Mouse (Mus musculus): Measurements from ENCODE around the gene Sema3a.
A peak's percentile ranks its signal among the peaks of the same experiment; 100 is the strongest.

Gene Sema3a

GRCm38 (mm10) chr5:13125241-13125692 lies at the start of gene Sema3a:
Gene Sema3a, plus strand, starts transcription at chr5:13125414.
- no peak for DNase-seq (ENCODE audit: low read depth, low spot score)

DNA sequence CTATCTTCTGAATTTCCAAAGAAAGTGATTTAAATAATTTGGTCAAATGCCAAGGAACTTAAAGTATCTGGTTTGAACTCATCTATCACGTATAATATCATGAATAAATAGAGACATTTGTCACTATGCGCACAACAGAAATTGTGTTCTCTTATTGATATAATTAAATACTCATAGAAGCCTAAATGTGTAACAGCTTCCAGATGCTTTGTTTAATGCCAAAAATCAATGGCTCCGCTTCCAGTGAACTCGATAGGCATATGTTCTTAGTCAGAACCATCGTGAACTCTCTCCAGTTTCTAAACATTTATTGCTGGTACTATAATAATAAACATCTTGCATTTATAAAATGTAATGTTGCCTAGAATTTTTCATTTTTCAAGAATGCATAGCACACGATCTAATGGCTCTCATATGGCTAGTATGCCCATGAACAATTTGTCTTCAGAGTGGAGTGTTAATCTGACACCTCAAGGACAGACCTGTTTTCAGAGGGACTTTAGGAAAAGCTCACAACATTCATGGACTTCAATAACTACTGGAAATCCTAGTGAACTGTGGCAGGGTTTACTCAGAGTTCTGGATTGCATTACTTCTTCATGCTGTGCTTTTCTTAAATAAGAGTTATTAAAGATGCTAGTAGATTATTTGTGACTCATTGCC lies 40.3 kb upstream of the Sema3a start:
- no peak for DNase-seq (ENCODE audit: low read depth, low spot score)

GRCm38 (mm10) chr5:13090431-13090830 lies 34.8 kb upstream of the Sema3a start:
- DNase-seq (ENCODE audit: low read depth, low spot score): no peak

DNA sequence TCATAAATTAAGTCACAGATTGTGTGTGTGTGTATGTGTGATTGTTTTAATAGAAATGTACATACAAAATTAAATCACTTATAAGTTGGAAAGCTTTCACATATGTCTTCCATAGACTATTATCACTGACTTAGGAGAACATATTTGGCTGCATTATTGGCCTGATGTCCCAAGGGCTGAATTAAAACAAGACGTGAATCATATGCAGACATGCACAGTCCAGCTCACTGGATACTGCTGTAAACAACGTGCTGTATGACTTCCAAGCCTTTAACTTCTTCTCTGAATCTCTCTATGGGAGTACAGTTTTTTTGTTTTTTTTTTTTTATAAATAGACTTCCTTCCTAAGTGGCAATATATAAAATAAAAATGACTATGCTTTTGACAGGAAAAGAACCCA lies 15.7 kb upstream of the Sema3a start:
- no peak for DNase-seq (ENCODE audit: low read depth, low spot score)

GRCm38 (mm10) chr5:13117236-13117635 lies 8.0 kb upstream of the Sema3a start:
- no peak for DNase-seq (ENCODE audit: low read depth, low spot score)

- no peak for DNase-seq (ENCODE audit: low read depth, low spot score)
Observed at GRCm38 (mm10) chr5:13125757-13126156, 543 bp downstream of the Sema3a start.

GRCm38 (mm10) chr5:13126196-13126595 lies 982 bp downstream of the Sema3a start:
- no peak for DNase-seq (ENCODE audit: low read depth, low spot score)

DNA sequence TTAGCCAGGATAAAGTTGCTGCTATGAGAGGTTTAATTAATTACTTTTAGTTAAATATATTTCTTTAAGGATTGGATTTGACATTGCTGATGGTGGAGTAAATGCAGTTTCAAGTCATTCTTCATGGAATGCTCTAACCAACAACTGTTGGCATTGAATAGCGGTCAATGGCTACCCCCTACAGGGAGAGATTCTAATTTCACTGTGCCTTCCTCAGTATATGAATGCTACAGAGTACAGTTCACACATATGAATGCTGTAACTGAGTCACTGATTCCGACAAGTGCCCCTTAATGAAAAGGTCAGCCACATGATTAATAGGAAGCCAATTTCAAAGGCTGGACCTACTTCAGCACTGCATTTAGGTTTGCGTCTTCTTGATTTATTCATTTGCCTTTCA lies 1.9 kb downstream of the Sema3a start:
- DNase-seq (ENCODE audit: low read depth, low spot score): no peak

DNA sequence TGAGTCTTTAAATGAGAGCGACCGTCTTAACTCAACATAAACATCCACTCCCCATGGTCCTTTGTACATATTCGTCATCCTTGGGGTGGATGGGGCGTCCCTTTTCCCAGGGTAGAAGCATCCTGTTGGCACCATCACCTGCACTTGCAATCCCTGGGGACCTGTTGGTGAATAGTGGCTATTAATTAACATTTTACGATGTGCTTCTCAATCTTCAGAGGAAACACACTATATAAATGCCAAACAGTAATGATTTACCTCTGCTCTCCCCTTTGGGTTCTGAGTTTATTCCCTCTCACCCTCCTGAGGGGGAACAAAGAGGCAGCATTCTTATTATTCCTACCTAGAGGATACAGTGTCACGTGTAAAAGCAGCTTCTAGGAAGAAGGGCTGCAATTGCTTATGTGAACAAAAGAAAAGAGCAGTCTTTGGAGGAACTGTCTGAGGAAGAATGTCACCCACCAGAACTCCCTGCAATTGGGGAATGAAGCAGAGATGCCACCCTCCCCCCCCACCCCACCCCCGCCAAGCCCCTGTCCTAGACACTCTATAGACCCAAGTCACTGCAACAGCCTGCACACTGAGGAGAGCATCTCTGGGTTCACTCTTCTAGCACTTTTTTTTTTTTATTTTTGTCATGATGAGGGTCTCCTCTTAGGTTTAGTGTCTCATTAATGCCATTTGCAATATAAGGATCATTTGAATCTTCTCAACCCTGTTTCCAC lies 19.7 kb downstream of the Sema3a start:
- DNase-seq (ENCODE audit: low read depth, low spot score): no peak

GRCm38 (mm10) chr5:13149909-13150308 lies 24.7 kb downstream of the Sema3a start:
- DNase-seq (ENCODE audit: low read depth, low spot score): no peak

DNA sequence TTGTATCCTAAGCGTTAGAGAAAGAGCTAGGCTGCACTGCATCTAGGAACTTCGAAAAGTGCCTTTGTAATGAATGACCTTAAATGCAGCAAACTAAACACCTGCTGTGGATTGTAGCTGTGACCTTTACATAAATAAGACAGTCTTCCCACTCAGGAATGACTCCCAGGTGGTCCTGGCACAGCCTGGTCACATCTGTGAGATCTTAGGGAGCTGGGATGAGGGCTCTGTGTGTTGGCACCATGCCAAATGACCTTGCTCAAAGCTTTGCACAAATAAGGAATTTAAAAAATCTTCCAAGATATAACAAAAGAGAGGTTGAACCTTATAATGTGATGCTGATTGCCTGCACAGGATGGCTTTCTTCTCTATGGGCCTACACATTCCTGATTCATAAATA lies 25.8 kb downstream of the Sema3a start:
- DNase-seq (ENCODE audit: low read depth, low spot score): no peak

GRCm38 (mm10) chr5:13157761-13158612 lies 32.8 kb downstream of the Sema3a start:
- DNase-seq (ENCODE audit: low read depth, low spot score): peak; percentile 24

GRCm38 (mm10) chr5:13182186-13182585 lies 57.0 kb downstream of the Sema3a start:
- no peak for DNase-seq (ENCODE audit: low read depth, low spot score)

DNA sequence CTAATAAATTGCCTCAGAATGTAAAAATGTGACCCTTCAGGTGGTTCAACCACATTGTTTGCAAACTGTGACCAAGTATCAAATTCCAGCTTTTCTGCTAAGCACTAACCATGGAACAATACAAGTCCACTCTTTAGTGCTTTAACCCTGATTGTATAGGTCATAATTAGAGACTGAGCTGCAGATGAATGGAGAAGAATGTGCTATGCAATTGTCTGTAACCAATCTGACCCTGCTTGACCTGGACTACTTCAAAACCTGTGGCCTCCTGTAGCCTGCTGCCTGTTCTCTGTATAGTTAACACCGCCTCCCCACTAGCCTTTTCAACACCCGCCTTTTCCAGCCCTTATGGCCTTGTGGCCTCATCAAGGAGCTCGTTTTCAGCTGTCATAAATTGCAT lies 72.7 kb downstream of the Sema3a start:
- DNase-seq (ENCODE audit: low read depth, low spot score): no peak

DNA sequence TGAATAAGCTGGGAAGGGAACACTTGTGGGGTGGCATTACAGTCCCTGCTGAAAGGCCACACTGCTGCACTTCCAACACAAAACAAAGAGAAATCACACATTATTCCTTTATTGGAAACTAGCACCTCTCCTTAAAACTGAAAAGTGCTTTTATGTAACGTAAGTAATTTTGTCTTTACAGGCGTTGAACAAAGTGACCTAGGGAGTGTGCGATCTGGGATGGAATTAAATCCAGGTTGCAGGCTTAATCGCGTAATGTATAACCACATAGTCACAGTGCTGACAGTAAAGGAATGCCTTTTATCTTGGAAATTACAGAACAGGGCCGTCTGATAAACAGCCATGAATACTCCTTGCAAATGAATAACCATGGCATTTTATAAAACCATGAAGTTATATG lies 74.5 kb downstream of the Sema3a start:
- no peak for DNase-seq (ENCODE audit: low read depth, low spot score)

- DNase-seq (ENCODE audit: low read depth, low spot score): no peak
Observed at GRCm38 (mm10) chr5:13255353-13255752, 130.1 kb downstream of the Sema3a start.

DNA sequence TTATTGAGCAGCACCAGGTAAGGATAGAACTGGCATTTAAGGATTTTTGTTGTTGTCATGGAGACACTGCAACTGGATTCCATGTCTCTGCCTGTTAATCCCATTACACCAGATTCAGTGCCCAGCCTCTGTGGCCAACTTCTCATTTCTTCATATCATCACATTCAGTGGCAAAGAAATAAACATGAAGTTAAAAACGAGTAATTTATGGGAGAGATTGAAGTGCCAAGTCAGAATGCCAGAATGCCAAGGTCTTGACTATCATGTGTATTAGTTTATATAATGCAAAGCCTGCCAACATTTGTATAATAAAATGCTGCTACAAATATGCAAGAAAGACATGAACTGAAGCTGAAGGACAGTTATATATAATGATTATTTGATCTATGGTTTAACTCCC lies 131.1 kb downstream of the Sema3a start:
- no peak for DNase-seq (ENCODE audit: low read depth, low spot score)

- peak; percentile 6 for DNase-seq (ENCODE audit: low read depth, low spot score)
Observed at GRCm38 (mm10) chr5:13263087-13263486, 137.9 kb downstream of the Sema3a start.

DNA sequence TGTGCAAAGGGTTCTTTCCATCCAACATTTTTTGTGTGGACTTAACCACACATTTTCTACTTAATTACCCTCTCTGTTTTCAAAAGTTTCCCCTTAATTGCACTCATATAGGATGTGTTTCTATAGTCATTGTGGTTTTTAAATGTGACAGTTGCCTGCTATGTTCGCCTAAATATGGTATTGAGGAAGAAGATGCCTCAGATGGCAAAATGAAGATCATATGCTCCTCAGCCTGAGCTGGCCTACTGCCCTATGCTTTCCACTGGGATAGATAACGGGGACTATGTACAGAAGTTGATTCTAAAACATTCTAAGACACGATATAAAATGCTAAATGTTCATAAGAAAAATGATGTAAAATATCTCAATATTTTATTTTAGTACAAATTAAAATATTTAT lies 138.3 kb downstream of the Sema3a start:
- DNase-seq (ENCODE audit: low read depth, low spot score): no peak

DNA sequence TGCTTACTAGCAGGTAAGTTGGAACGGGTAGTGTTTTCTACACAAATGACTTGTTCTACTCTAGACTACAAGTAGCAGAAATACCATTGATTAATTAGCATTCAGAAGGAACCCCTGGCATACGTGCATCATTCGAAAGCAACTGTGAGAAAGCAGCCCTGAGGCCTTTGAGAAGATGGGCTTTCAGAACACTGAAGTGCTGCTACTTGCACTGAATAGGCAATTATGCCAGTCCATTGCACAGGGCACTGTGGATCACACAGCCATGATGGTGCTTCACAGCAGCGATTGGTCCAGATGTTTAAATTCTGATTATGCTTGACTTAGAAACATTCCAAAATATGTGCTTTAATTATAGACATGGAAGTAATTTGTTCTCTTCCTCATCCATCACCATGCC lies 187.5 kb downstream of the Sema3a start:
- no peak for DNase-seq (ENCODE audit: low read depth, low spot score)

GRCm38 (mm10) chr5:13313977-13314376 lies 188.8 kb downstream of the Sema3a start:
- no peak for DNase-seq (ENCODE audit: low read depth, low spot score)

GRCm38 (mm10) chr5:13318728-13319429 lies 193.7 kb downstream of the Sema3a start:
- no peak for DNase-seq (ENCODE audit: low read depth, low spot score)
